Mouse (Mus musculus) heart, postnatal 0 days (tissue): ENCODE measurements around the gene Arpp21.

Source experiments
- CTCF ChIP-seq: IDR thresholded peaks from 2 replicates; pipeline ENCODE4 v1.5.1; 2016; ENCODE audit warnings: antibody characterized with exemption, control low read depth, low read depth
- EP300 ChIP-seq: IDR thresholded peaks from 2 replicates; pipeline ENCODE4 v1.6.1; 2016; ENCODE audit warnings: antibody characterized with exemption, low read depth

- no peak for TF ChIP-seq EP300
- TF ChIP-seq CTCF, result no peak
Observed at GRCm38 (mm10) chr9:112178438-112178837, 57.3 kb downstream of the Arpp21 start.
